Mouse (Mus musculus): ENCODE measurements around the gene Zfp691. TPM values are rescaled to one million over a fixed set of nuclear protein-coding genes. Genes with fewer than 3 reads are reported as not detected.

The Zfp691 gene
- polyA plus RNA-seq, 1 experiment from 2014 or later, result 9.3 TPM

- peaks cover 9% of the 10 kb centered on the region; the same call in 1 of the 2 replicates for H3K4me1 ChIP-seq
- H3K36me3 ChIP-seq, result peaks cover 53% of the 10 kb centered on the region
- H3K27me3 ChIP-seq (replicated peaks), result no peaks in the 10 kb centered on the region
- no peak overlapping the region for H3K27ac ChIP-seq
- H3K4me3 ChIP-seq, result no peak overlapping the region
- 91% methylated on average over 13 of the region's 13 CpGs for WGBS
- ATAC-seq (ENCODE audit: low FRiP score, low read depth), result no peak
- H3K9ac ChIP-seq, result no peak overlapping the region
- no peak overlapping the region for H3K4me2 ChIP-seq (replicated peaks)
- no peaks in the 10 kb centered on the region for H3K9me3 ChIP-seq
These were observed 40.1 kb downstream of the Zfp691 start for GRCm38 (mm10) chr4:119133860-119134259.

DNA sequence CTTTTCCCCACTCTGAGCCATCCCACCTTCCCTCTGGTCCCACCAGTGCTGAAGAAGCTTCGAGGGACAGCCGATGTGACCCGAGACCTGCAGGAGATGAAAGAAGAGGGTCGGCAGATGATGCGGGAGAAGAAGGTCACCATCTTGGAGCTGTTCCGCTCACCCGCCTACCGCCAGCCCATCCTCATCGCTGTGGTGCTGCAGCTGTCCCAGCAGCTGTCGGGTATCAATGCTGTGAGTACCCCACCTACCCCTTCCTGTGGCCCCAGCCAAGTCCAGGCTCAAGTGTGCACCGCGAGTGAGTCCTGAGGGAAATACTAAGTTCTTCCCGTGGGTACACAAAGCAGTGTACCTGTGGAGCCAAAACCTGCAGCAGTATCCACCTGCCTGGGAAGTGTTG lies 40.7 kb downstream of the Zfp691 start:
- Histone ChIP-seq H3K9me3 (no peaks in the 10 kb centered on the region), H3K27ac (no peak overlapping the region), H3K9ac (no peak overlapping the region), H3K4me3 (no peak overlapping the region), H3K36me3 (peaks cover 55% of the 10 kb centered on the region), H3K27me3 (replicated peaks) (no peaks in the 10 kb centered on the region), H3K4me1 (peaks cover 6% of the 10 kb centered on the region; the same call in 1 of the 2 replicates), H3K4me2 (replicated peaks) (no peak overlapping the region)
- 92% methylated on average over 13 of the region's 13 CpGs for WGBS
- no peak for ATAC-seq (ENCODE audit: low FRiP score, low read depth)

DNA sequence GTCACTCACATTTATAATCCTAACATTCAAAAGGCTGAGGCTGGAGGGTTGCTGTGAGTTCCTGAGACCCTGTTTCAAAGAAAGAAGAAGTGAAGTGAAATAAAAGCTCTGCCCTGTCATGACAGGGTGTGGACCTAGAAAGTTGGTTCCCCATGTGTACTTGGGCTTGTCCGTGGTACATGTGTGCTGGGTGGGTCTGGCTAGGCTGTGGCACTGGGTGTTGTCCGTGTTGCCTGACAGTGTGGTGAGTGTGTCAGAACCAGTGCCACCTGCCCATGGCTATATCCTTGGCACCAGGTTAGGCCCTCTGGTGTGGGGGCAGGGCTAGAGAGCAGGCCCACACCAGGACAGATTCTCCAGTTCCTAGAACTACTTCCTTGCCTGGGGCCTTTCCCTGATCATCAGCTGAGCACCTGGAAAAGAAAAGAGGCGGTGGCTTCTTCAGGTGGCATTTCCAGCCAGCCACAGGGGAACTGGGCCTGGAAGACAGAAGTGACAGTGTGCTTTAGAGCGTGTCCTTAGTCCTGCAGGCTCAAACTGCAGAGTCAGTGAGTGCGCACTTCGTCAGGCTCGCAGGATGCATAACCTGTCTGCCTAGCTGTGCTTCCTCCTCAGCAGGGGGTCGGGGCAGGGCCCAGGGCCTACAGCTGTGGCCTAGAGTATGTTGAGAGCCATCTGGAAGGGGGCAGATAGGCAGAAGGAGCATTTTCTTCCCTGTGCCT lies 42.6 kb downstream of the Zfp691 start:
- Histone ChIP-seq H3K9me3 (no peaks in the 10 kb centered on the region), H3K4me2 (replicated peaks) (no peak overlapping the region), H3K9ac (no peak overlapping the region), H3K4me3 (no peak overlapping the region), H3K27me3 (replicated peaks) (no peaks in the 10 kb centered on the region), H3K27ac (no peak overlapping the region), H3K36me3 (peaks cover 62% of the 10 kb centered on the region), H3K4me1 (no peaks in the 10 kb centered on the region)
- no peak for ATAC-seq (ENCODE audit: low FRiP score, low read depth)
- 81% methylated on average over 8 of the region's 8 CpGs for WGBS

DNA sequence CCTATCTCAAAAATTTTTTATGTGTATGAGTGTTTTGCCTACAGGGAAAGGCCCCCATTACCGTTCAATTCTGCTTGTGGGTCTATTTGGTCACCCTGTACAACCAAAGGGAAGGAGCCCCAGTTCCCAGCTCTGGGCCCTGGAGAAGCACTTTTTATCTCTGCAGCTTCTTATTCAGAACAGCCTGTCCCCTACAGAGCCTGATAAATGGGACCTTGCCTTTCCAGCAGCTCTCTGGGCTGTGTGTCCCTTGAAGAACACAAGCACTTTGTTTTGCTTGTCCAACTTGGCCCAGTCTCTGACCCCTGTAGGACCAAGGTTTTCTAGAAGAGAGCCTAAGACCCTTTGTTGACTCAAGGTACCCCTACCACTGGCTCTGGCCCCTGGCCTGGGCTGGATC lies 44.9 kb downstream of the Zfp691 start:
- Histone ChIP-seq H3K4me3 (no peak overlapping the region), H3K9me3 (no peaks in the 10 kb centered on the region), H3K4me1 (no peaks in the 10 kb centered on the region), H3K36me3 (peaks cover 49% of the 10 kb centered on the region), H3K27me3 (replicated peaks) (no peaks in the 10 kb centered on the region), H3K9ac (no peak overlapping the region), H3K4me2 (replicated peaks) (no peak overlapping the region), H3K27ac (no peak overlapping the region)
- no peak for ATAC-seq (ENCODE audit: low FRiP score, low read depth)
- WGBS, result 75% methylated on average over 1 of the region's 1 CpGs

GRCm38 (mm10) chr4:119128547-119128946 lies 45.4 kb downstream of the Zfp691 start:
- H3K4me1 ChIP-seq, result no peaks in the 10 kb centered on the region
- H3K27ac ChIP-seq, result no peak overlapping the region
- H3K36me3 ChIP-seq, result peaks cover 43% of the 10 kb centered on the region
- no peaks in the 10 kb centered on the region for H3K9me3 ChIP-seq
- no peak overlapping the region for H3K4me2 ChIP-seq (replicated peaks)
- ATAC-seq (ENCODE audit: low FRiP score, low read depth), result no peak
- H3K9ac ChIP-seq, result no peak overlapping the region
- H3K27me3 ChIP-seq (replicated peaks), result no peaks in the 10 kb centered on the region
- no peak overlapping the region for H3K4me3 ChIP-seq
- 78% methylated on average over 7 of the region's 7 CpGs for WGBS

DNA sequence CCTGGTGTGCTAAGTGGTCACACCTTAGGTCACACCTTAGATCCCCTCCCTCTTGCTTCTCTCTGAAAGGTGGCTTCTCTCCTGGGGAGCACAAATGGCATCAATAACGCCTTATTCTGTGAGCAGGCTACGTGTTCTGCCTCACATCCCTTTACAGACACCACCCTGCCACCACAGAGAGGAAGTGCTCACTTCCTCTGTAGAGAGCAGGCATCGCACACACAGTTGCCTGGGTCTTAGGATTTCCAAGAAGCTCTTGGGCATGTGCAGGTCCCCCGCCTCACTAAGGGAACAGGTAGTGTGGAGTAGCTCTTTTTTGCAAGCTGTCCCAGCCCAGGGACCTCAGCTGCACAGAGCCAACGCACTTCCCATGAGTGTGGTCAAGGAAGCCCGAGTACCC lies 46.8 kb downstream of the Zfp691 start:
- H3K9me3 ChIP-seq, result no peaks in the 10 kb centered on the region
- 80% methylated on average over 6 of the region's 6 CpGs for WGBS
- H3K36me3 ChIP-seq, result peaks cover 38% of the 10 kb centered on the region
- H3K4me1 ChIP-seq, result no peaks in the 10 kb centered on the region
- H3K4me3 ChIP-seq, result no peak overlapping the region
- ATAC-seq (ENCODE audit: low FRiP score, low read depth), result no peak
- no peak overlapping the region for H3K27ac ChIP-seq
- no peaks in the 10 kb centered on the region for H3K27me3 ChIP-seq (replicated peaks)
- no peak overlapping the region for H3K4me2 ChIP-seq (replicated peaks)
- H3K9ac ChIP-seq, result no peak overlapping the region

DNA sequence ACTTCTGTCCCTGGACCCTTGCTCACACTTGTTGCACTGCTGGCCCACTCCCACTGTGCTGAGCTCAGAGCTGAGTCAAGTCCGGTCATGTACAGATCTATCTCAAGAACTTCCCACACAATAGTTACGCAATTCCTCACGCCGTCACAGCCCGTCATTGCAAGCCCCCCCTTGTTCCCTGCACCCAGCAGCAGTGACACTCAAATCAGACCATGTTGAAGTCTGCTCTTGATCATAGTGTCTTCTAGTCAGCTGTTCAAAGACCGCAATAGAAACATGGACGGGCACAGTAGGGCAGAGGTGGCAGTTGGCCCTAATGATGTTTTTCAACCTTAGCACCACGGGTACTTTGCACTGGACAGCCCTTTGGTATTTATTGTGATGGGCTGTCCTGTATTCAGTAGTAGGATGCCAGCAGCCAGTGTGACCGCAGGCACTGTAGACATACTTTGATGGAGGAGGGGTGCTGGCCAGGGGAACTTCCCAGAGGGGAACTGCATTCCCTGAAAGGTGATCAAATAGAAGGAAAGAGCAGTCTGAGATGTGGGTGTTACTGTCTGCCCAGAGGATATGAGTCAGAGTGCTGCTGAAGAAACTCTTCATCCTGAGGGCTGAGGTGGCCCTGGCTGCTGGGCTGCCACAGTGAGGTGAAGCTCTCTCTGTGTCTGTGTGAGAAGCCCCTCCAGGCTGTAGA lies 48.3 kb downstream of the Zfp691 start:
- Histone ChIP-seq H3K9me3 (no peaks in the 10 kb centered on the region), H3K4me3 (no peak overlapping the region), H3K9ac (no peak overlapping the region), H3K27ac (no peak overlapping the region), H3K27me3 (replicated peaks) (no peaks in the 10 kb centered on the region), H3K4me2 (replicated peaks) (no peak overlapping the region), H3K4me1 (peaks cover 5% of the 10 kb centered on the region; the same call in 1 of the 2 replicates), H3K36me3 (peaks cover 50% of the 10 kb centered on the region)
- ATAC-seq (ENCODE audit: low FRiP score, low read depth), result no peak
- WGBS, result 73% methylated on average over 9 of the region's 9 CpGs

- 76% methylated on average over 2 of the region's 2 CpGs for WGBS
- Histone ChIP-seq H3K27ac (no peak overlapping the region), H3K9me3 (no peaks in the 10 kb centered on the region), H3K9ac (no peak overlapping the region), H3K4me2 (replicated peaks) (no peak overlapping the region), H3K4me3 (no peak overlapping the region), H3K27me3 (replicated peaks) (no peaks in the 10 kb centered on the region), H3K36me3 (peaks cover 54% of the 10 kb centered on the region), H3K4me1 (peaks cover 7% of the 10 kb centered on the region; the same call in 1 of the 2 replicates)
- no peak for ATAC-seq (ENCODE audit: low FRiP score, low read depth)
These were observed 49.2 kb downstream of the Zfp691 start for GRCm38 (mm10) chr4:119124771-119125273.

DNA sequence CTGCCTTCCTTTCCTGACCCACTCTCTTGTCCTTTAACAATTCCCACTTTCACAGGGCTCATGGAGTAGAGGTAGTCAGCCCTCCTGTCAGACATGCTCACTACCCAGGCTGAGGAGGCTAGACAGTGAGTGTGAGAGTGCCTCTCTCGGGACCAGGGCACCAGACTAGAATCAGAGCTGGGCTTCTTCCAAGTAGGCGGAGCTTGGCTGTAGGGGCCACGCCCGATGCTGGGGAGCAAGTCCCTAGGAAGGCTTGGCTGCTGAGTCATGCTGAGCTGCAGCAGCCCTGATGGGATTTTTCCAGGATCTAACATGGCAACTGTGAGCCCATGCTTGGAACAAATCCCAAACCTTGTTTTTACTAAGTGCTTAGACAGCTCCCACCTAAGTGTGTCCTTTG lies 52.7 kb downstream of the Zfp691 start:
- ATAC-seq (ENCODE audit: low FRiP score, low read depth), result no peak
- no peak overlapping the region for H3K4me2 ChIP-seq (replicated peaks)
- H3K4me3 ChIP-seq, result no peak overlapping the region
- no peaks in the 10 kb centered on the region for H3K9me3 ChIP-seq
- H3K9ac ChIP-seq, result no peak overlapping the region
- peaks cover 15% of the 10 kb centered on the region for H3K4me1 ChIP-seq
- H3K36me3 ChIP-seq, result peaks cover 40% of the 10 kb centered on the region
- no peak overlapping the region for H3K27ac ChIP-seq
- 56% methylated on average over 4 of the region's 4 CpGs for WGBS
- no peaks in the 10 kb centered on the region for H3K27me3 ChIP-seq (replicated peaks)

GRCm38 (mm10) chr4:119120095-119120494 lies 53.9 kb downstream of the Zfp691 start:
- ATAC-seq (ENCODE audit: low FRiP score, low read depth), result no peak
- WGBS, result 83% methylated on average over 6 of the region's 6 CpGs
- Histone ChIP-seq H3K9me3 (no peaks in the 10 kb centered on the region), H3K27ac (no peak overlapping the region), H3K4me3 (no peak overlapping the region), H3K36me3 (peaks cover 35% of the 10 kb centered on the region), H3K4me1 (peaks cover 23% of the 10 kb centered on the region), H3K4me2 (replicated peaks) (no peak overlapping the region), H3K27me3 (replicated peaks) (no peaks in the 10 kb centered on the region), H3K9ac (no peak overlapping the region)

Data from neural tube, embryonic 12.5 days (tissue).